Mouse (Mus musculus): ENCODE results near the gene Tanc2. TPM values are rescaled to one million over a fixed set of nuclear protein-coding genes. Genes with fewer than 3 reads are reported as not detected.

Tanc2 gene
- polyA plus RNA-seq, 2 experiments: 0.66 to 0.89 TPM

DNA sequence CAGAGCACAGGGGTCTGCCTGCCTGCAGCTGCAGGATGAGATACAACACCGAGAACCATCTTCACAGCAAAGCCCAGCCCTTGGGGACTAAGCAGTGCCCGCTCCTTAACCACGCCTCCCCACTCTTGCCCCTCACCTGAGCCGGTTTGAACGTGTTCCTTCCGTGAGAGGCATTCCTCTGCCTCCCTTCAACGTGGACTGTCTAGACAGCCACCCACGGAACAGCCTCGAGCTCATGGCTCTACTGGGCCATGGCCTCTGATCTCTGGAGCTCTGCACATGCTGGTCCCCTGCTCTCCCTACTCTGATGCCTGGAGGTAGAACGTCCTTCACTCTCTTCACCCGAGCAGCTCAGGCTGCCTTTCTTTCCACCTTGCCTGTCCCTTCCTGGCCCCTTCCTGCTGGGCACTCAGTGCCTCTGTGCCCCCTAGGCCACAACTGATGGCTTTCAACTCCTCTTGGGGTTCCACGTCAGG is 363.2 kb downstream of the Tanc2 start, which contains the start of gene Cyb561:
Cyb561 (minus strand) TSS at position 426 of the 476 bp plus-strand sequence.
- ATAC-seq (ENCODE audit: insufficient read depth) (no peak), DNase-seq (ENCODE audit: low read depth in 3 of 3, low spot score in 3 of 3) (no peak)
- Histone ChIP-seq H3K4me3 (ENCODE audit: insufficient read depth in 1 of 2, low read depth in 2 of 2, low read length in 2 of 2) (no peak within 1 kb of the TSS), H3K4me2 (ENCODE audit: low read depth) (no peak within 1 kb of the TSS), H3K27ac (no peak within 1 kb of the TSS), H3K4me1 (replicated peaks; ENCODE audit: control insufficient read depth in 2 of 2, insufficient read depth in 2 of 2, low read length in 1 of 2) (no peaks in the 10 kb centered on the region), H3K36me3 (replicated peaks; ENCODE audit: control insufficient read depth, insufficient read depth, low read depth) (no peaks in the 10 kb centered on the region), H3K9me3 (ENCODE audit: control insufficient read depth, low read length) (no peaks in the 10 kb centered on the region), H3K27me3 (ENCODE audit: control insufficient read depth, insufficient read depth, low read length) (no peaks in the 10 kb centered on the region), H3K9ac (replicated peaks) (no peak within 1 kb of the TSS)
- TF ChIP-seq EP300 (IDR thresholded peaks at IDR 0.05; ENCODE audit: low read depth) (no peak), CTCF (IDR thresholded peaks at IDR 0.05; ENCODE audit: low read depth) (no peak)
- 65% methylated on average over 12 of the region's 12 CpGs for WGBS (ENCODE audit: insufficient replicate concordance)

DNA sequence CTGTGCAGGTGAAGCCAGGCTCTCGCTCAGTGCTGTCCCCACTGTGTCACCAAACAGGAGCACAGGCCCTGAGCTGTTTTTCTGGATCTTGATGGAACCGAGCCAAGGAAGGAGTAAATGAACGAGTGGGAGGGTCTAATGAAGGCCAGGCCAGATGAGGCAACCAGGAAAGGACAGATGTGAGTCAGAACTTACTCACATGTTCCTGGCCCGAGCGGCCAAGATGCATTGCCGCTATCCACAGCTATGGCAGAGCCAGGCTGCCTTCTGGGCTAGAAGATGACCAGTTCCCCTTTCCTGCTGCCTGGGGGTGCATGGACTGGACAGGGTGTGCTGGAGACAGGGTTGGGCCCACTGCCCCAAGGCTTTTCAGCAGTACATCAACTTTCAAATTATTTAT is 363.6 kb downstream of the Tanc2 start:
- no peak for DNase-seq (ENCODE audit: low read depth in 3 of 3, low spot score in 3 of 3)
- no peak for ATAC-seq (ENCODE audit: insufficient read depth)
- no peaks in the 10 kb centered on the region for H3K36me3 ChIP-seq (replicated peaks; ENCODE audit: control insufficient read depth, insufficient read depth, low read depth)

DNA sequence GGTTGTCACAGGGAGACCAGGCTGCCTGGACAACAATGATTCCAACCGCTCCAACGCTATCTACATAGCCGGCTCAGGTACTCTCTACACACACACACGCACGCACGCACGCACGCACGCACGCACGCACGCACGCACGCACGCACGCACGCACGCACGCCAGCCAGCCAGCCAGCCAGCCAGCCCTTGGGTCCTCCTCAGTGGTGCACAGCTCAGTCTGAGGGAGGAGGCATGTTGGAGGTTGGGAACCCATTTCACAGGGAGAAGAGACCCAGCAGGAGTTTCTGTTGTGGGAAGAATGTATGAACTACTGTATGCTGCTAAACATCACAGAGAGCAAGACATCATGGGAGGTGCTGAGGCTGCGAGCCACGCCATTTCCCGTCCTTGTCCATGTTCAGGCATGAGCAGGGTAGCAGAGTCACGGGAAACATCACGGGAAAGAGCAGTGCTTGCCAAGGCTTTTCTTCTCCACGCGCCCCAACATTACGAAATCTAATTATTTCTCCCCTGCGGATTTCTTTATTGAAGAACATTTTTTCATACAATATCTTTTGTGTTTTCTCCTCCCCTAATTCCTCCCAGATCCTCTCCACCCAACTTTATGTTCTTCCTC is 366.1 kb downstream of the Tanc2 start:
- no peak for DNase-seq (ENCODE audit: low read depth in 3 of 3, low spot score in 3 of 3)
- no peak overlapping the region for H3K4me2 ChIP-seq (ENCODE audit: low read depth)

More for the DNA sequence above, 363.6 kb downstream of the Tanc2 start:
- no peak overlapping the region for H3K9ac ChIP-seq (replicated peaks)
- H3K4me2 ChIP-seq (ENCODE audit: low read depth): no peak overlapping the region
- H3K9me3 ChIP-seq (ENCODE audit: control insufficient read depth, low read length): no peaks in the 10 kb centered on the region
- H3K4me3 ChIP-seq (ENCODE audit: insufficient read depth in 1 of 2, low read depth in 2 of 2, low read length in 2 of 2): no peak overlapping the region
- 56% methylated on average over 6 of the region's 6 CpGs for WGBS (ENCODE audit: insufficient replicate concordance)
- no peaks in the 10 kb centered on the region for H3K27me3 ChIP-seq (ENCODE audit: control insufficient read depth, insufficient read depth, low read length)
- TF ChIP-seq CTCF (IDR thresholded peaks at IDR 0.05; ENCODE audit: low read depth): no peak
- TF ChIP-seq EP300 (IDR thresholded peaks at IDR 0.05; ENCODE audit: low read depth): no peak
- no peaks in the 10 kb centered on the region for H3K4me1 ChIP-seq (replicated peaks; ENCODE audit: control insufficient read depth in 2 of 2, insufficient read depth in 2 of 2, low read length in 1 of 2)
- no peak overlapping the region for H3K27ac ChIP-seq

DNA sequence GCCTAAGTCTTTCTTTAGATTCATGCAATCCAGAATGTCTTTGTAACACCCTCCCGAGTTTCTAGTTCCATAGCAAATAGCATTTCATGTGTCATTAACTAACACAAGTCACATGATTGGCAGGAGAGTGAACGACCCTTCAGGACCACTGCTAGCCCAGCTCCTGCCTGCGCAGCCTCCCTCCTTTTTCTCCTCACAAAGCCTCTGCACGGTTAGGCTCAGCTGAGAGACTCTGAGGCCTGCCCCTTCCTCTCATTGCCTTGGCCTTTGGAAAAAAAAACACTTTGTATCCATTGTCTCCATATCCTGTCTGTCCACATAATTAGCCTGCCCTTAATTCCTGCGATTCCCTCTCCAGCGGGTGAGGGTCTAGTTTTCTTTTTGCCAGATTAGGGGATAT is 367.7 kb downstream of the Tanc2 start:
- H3K9ac ChIP-seq (replicated peaks): no peak overlapping the region
- DNase-seq (ENCODE audit: low read depth in 3 of 3, low spot score in 3 of 3) (no peak), ATAC-seq (ENCODE audit: insufficient read depth) (no peak)
- H3K27ac ChIP-seq: no peak overlapping the region
- TF ChIP-seq EP300 (IDR thresholded peaks at IDR 0.05; ENCODE audit: low read depth): no peak
- no peak for TF ChIP-seq CTCF (IDR thresholded peaks at IDR 0.05; ENCODE audit: low read depth)
- no peak overlapping the region for H3K4me3 ChIP-seq (ENCODE audit: insufficient read depth in 1 of 2, low read depth in 2 of 2, low read length in 2 of 2)
- H3K4me2 ChIP-seq (ENCODE audit: low read depth): no peak overlapping the region
- 33% methylated on average over 6 of the region's 6 CpGs for WGBS (ENCODE audit: insufficient replicate concordance)
- H3K36me3 ChIP-seq (replicated peaks; ENCODE audit: control insufficient read depth, insufficient read depth, low read depth): no peaks in the 10 kb centered on the region
- H3K9me3 ChIP-seq (ENCODE audit: control insufficient read depth, low read length): no peaks in the 10 kb centered on the region
- H3K4me1 ChIP-seq (replicated peaks; ENCODE audit: control insufficient read depth in 2 of 2, insufficient read depth in 2 of 2, low read length in 1 of 2): no peaks in the 10 kb centered on the region
- no peaks in the 10 kb centered on the region for H3K27me3 ChIP-seq (ENCODE audit: control insufficient read depth, insufficient read depth, low read length)

More for the DNA sequence above, 366.1 kb downstream of the Tanc2 start:
- no peak for ATAC-seq (ENCODE audit: insufficient read depth)
- Histone ChIP-seq H3K9ac (replicated peaks) (no peak overlapping the region), H3K27ac (no peak overlapping the region), H3K9me3 (ENCODE audit: control insufficient read depth, low read length) (no peaks in the 10 kb centered on the region), H3K27me3 (ENCODE audit: control insufficient read depth, insufficient read depth, low read length) (no peaks in the 10 kb centered on the region), H3K4me1 (replicated peaks; ENCODE audit: control insufficient read depth in 2 of 2, insufficient read depth in 2 of 2, low read length in 1 of 2) (no peaks in the 10 kb centered on the region), H3K36me3 (replicated peaks; ENCODE audit: control insufficient read depth, insufficient read depth, low read depth) (no peaks in the 10 kb centered on the region), H3K4me3 (ENCODE audit: insufficient read depth in 1 of 2, low read depth in 2 of 2, low read length in 2 of 2) (no peak overlapping the region)
- TF ChIP-seq CTCF (IDR thresholded peaks at IDR 0.05; ENCODE audit: low read depth): no peak
- TF ChIP-seq EP300 (IDR thresholded peaks at IDR 0.05; ENCODE audit: low read depth): no peak
- 81% methylated on average over 28 of the region's 28 CpGs for WGBS (ENCODE audit: insufficient replicate concordance)

DNA sequence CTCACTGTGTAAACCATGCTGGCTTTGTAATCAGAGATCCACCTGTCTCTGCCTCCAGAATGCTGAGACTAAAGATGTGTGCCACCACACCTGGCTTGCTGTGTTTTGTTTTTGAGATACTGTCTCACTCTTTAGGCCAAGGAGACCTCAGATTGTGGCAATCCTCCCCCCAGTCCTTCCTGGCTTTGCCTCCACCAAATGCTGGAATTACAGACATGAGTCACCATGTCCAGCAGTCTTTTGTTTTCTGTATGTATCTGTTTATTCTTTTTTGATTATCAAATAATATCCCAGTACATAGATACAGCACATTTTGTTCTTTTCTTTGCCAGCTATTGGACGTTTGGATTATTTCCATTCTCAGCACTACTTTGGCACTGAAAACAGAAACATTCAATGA is 368.8 kb downstream of the Tanc2 start:
- ATAC-seq (ENCODE audit: insufficient read depth): no peak
- no peak overlapping the region for H3K4me3 ChIP-seq (ENCODE audit: insufficient read depth in 1 of 2, low read depth in 2 of 2, low read length in 2 of 2)
- no peak overlapping the region for H3K9ac ChIP-seq (replicated peaks)
- no peaks in the 10 kb centered on the region for H3K9me3 ChIP-seq (ENCODE audit: control insufficient read depth, low read length)
- TF ChIP-seq EP300 (IDR thresholded peaks at IDR 0.05; ENCODE audit: low read depth): no peak
- TF ChIP-seq CTCF (IDR thresholded peaks at IDR 0.05; ENCODE audit: low read depth): no peak
- H3K27me3 ChIP-seq (ENCODE audit: control insufficient read depth, insufficient read depth, low read length): no peaks in the 10 kb centered on the region
- H3K4me1 ChIP-seq (replicated peaks; ENCODE audit: control insufficient read depth in 2 of 2, insufficient read depth in 2 of 2, low read length in 1 of 2): no peaks in the 10 kb centered on the region
- no peak overlapping the region for H3K4me2 ChIP-seq (ENCODE audit: low read depth)
- 12% methylated on average over 1 of the region's 1 CpGs for WGBS (ENCODE audit: insufficient replicate concordance)
- H3K36me3 ChIP-seq (replicated peaks; ENCODE audit: control insufficient read depth, insufficient read depth, low read depth): no peaks in the 10 kb centered on the region
- no peak for DNase-seq (ENCODE audit: low read depth in 3 of 3, low spot score in 3 of 3)
- H3K27ac ChIP-seq: no peak overlapping the region

All from liver, embryonic 14.5 days (tissue).